Mouse (Mus musculus) lung, postnatal 0 days (tissue): ENCODE data around the gene Adcy2.

Experiments used
- CTCF ChIP-seq: IDR thresholded peaks from 2 replicates; pipeline ENCODE4 v1.5.1; 2016; ENCODE audit warnings: antibody characterized with exemption, mild to moderate bottlenecking
- EP300 ChIP-seq: IDR thresholded peaks from 2 replicates; pipeline ENCODE4 v1.6.1; 2016; ENCODE audit warnings: antibody characterized with exemption, mild to moderate bottlenecking, control low read depth

DNA sequence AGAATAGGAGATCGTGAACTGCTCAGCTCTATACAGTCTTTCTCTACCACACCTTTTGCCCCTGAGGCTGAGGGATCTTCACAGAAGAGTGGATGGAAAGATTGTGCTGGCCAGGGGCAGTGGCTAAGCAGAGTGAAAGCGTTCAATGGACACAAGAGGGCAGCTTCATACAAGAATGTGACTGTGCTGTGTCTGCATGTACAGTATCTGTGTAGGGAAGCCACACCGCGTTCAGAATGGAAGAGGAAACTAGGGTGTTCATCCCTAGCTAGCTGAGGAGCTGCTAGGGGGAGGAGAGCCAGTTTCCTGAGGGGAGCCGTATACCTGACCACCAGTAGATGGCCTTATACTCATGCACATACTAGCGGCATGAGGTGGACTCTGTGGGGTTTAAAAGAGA lies 376.5 kb downstream of the Adcy2 start:
- TF ChIP-seq CTCF (peak; percentile 48), EP300 (no peak)
